Mouse (Mus musculus) gastrocnemius, postnatal 14 days (tissue): ENCODE measurements around the gene Snapc5. TPM values are rescaled to one million over a fixed set of nuclear protein-coding genes. Genes with fewer than 3 reads are reported as not detected.
"Not testable (repeated sequence)": the region's sequence is repeated elsewhere in the genome, so short reads cannot be mapped to it uniquely, and the experiment has no call there.

ENCODE experiments used
- DNase-seq: peaks from one replicate; pipeline ENCODE4 v3.0.0; 2021; ENCODE audit warnings: mixed read lengths
- intact Hi-C: fragments of 180-260 bp; cut with DNase I; formaldehyde crosslinking; loops from one replicate; pipeline ENCODE4 v1.15.1; 2025; ENCODE audit warnings: low total_unique reads
- long read RNA-seq, 2 experiments: library from polyadenylated mRNA; stranded (forward); transcript quantifications; one replicate each; pipeline ENCODE4 v2.0.0; 2021
- total RNA-seq, 2 experiments: library from RNA; stranded (reverse); gene quantifications; 2 replicates each; pipeline ENCODE4 v1.2.3; 2021

Gene Snapc5
- 10 to 100 TPM; 15.6 to 16.4 TPM for total RNA-seq
- long read RNA-seq, experiment 1, transcript Snapc5-201 (3 exons, 1,228 nt) = major isoform, 19 of 19 reads
- long read RNA-seq, experiment 1, partial matches to known transcripts = 0 of 19 reads
- long read RNA-seq, experiment 1, other reads (novel, unspliced or antisense) = 0 of 19 reads
- long read RNA-seq, experiment 2, transcript Snapc5-201 (3 exons, 1,228 nt) = major isoform, 15 of 20 reads
- long read RNA-seq, experiment 2, partial matches to known transcripts = 0 of 20 reads
- long read RNA-seq, experiment 2, other reads (novel, unspliced or antisense) = 5 of 20 reads

DNA sequence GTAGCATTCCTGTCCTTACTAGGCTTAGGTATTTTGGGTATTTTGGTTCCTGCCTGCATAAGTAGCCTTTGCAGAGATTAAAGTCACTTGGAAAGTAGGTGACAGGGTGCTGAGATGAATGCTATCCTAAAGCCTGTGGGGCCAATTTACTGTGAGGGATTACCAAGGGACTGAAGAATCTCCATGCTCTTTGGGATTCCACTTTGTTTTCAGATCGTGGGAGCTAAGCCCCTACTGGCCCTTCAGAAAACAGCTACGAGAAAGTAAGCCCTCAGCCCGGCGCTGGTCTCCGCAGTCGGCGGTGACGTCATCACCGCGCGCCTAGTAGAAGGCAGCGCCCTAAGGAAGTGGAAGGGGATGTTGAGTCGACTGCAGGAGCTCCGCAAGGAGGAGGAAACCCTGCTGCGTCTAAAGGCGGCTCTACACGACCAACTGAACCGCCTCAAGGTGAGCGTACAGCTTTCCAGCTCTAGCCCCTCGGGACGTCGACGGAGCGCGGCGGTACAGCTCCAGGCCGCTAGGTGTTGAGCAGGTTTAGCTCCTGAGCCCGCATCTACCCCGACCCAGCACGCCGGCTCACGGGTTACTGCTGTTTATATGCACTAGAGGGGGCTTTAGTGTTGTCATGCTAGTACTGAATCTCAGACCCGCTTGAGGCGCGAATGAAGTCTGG, at the start of gene Snapc5:
Gene Snapc5, plus strand, starts transcription at position 301 of the 673 bp plus-strand sequence.
- peak; percentile 90 for DNase-seq
- intact Hi-C loops = loop anchor here (5.0 kb wide), 1 partner anchor 93 kb away; no protein-coding TSS in a partner anchor

GRCm38 (mm10) chr9:64131623-64132022, 47.5 kb upstream of the Snapc5 start:
- intact Hi-C loops = no loop called here
- DNase-seq = no peak

DNA sequence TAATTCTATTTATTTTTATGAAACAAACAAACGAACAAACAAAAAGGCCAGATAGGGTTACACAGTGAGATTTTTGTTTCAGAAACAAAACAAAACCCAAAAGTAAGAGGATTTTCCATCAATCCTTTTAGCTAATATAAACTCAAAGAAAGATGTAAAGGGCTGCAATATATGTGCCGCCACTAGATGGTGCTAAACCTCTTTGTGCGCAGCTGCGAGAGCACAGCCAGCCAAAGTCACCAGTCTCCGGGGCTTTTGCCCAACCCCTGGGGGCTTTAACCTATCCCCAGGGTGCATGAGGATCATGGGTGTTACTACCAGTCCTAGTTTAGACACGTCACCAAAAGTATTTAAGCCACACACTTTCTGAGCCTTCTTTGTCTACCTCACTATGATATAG, 40.2 kb upstream of the Snapc5 start:
- intact Hi-C loops = loop anchor here (5.0 kb wide), 1 partner anchor 133 kb away; no protein-coding TSS in a partner anchor
- peak; percentile 28 for DNase-seq

- DNase-seq = no peak
- intact Hi-C loops = loop anchor here (5.0 kb wide), 1 partner anchor 132 kb away; no protein-coding TSS in a partner anchor
Observed at GRCm38 (mm10) chr9:64139879-64140278, 39.2 kb upstream of the Snapc5 start.

- intact Hi-C loops = no loop called here
- DNase-seq = no peak
Observed at GRCm38 (mm10) chr9:64156641-64157040, 22.4 kb upstream of the Snapc5 start.

GRCm38 (mm10) chr9:64160471-64160870, 18.6 kb upstream of the Snapc5 start:
- DNase-seq = no peak
- intact Hi-C loops = no loop called here

DNA sequence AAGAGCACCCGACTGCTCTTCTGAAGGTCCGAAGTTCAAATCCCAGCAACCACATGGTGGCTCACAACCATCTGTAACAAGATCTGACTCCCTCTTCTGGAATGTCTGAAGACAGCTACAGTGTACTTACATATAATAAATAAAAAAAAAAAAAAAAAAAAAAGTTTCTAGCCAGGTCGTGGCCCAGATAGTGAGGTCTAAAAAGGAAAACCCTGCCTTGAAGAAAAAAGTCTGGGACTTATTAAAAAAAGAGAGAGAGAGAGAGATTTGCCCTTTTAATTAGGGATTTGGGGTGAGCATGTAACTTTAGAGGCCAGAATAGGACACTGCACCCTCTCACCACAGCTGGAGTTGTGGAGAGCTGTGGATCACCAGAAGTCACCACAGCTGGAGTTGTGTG, 9.1 kb upstream of the Snapc5 start:
- intact Hi-C loops, DNase-seq: not testable (repeated sequence)

DNA sequence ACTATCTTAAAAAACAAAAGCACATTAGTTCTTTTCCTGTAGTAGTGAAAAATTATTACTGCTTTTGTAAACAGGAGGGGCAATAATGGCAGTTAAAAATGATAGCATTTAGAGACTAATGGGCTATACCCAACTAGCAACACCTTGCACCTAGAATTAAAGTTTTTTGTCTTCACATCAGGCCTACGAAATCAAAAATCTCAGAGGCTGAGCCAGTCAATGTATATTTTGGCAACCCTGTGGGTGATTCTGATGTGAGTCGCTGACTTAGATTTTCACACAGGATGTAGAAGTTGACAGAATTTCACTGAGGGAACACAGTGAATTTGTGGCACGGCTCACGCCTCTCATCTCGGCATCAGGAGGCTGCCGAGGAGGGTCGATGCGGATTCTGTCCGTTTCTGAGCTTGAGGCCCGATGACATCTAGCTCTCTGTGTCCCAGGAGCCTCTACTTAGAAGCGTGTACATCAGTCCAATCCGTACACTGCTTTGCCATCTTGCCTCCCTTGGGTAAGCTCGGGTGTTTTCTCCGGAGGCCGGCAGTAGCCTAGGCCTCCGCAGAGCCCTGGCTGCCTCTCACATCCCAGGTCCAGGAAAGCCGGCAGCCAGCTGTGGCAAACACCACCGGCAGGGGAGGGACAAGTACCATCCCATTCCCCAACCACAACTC, 6.8 kb upstream of the Snapc5 start:
- intact Hi-C loops = no loop called here

GRCm38 (mm10) chr9:64172816-64173665, 6.0 kb upstream of the Snapc5 start, which contains the start of the genes Zwilch and Rpl4:
TSS of gene Zwilch (minus strand) at chr9:64173104.
TSS of gene Rpl4 (plus strand) at chr9:64173375.
- DNase-seq = peak; percentile 77
- intact Hi-C loops = no loop called here

More for the DNA sequence above, 6.8 kb upstream of the Snapc5 start:
- no peak for DNase-seq

DNA sequence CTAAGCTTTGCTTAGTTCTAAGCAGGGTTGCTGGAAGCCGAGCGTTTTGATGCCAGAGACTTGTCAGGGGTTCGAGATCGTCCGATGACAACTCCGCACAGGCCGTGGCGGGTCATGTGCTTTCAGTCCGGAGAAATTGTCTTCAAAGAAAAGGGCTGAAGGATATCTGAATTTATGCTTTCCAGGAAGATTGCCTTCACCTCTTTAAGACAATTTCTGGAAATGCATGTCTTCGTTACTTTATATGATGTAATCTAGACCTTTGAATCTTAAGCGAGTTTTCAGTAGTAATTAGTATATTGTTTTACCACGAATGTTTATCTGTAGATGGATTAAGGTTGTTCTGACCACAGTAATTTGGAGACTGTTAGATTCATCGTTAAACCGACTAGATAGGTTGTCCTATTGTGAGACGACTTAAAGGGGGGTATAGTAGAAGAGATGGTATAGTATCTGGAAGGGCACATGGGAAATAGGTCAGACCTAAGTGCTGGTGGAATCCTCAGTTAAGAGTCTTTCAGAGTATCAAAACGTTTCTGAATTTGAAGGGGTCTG, 5.3 kb upstream of the Snapc5 start:
- intact Hi-C loops = no loop called here
- DNase-seq = no peak

DNA sequence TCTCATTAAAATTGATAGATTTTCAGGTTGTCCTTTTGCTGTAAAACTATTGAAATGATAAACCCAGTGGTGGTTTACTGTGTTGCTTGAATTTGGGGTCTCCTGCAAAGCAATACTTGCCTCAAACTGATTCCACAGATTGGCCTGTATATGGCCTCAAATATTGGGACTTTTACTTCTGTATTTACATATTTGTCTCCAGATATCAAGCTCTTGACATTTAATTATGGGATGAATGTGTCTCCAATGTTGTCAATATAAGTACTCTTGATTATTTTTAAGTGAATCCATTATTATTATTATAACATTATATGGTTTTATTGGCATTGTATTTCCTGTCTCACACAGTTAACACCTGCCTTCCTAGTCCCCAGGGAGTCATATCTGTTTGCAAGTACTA, 4.7 kb upstream of the Snapc5 start:
- intact Hi-C loops = no loop called here
- no peak for DNase-seq

DNA sequence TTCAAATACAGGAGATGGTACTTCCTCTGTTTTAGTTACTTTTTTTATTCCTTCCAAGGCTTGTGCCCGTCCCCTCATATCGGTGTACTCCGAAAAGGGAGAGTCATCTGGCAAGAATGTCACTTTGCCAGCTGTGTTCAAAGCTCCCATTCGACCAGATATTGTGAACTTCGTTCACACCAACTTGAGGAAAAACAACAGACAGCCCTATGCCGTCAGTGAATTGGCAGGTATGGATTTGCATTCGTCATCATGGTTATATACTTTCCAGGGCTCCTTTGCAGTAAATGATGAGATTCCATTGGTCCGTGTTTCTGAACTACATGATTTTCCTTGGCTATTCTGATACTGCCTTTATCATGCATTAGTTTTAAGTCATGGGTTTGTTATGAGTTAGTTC, 4.3 kb upstream of the Snapc5 start:
- intact Hi-C loops = loop anchor here (5.0 kb wide), 1 partner anchor 98 kb away; no protein-coding TSS in a partner anchor
- DNase-seq = no peak

GRCm38 (mm10) chr9:64175378-64175777, 3.7 kb upstream of the Snapc5 start:
- intact Hi-C loops = loop anchor here (5.0 kb wide), 1 partner anchor 97 kb away; no protein-coding TSS in a partner anchor
- no peak for DNase-seq

- no peak for DNase-seq
- intact Hi-C loops = loop anchor here (5.0 kb wide), 1 partner anchor 94 kb away; no protein-coding TSS in a partner anchor
Observed at GRCm38 (mm10) chr9:64178610-64178973, 482 bp upstream of the Snapc5 start.

DNA sequence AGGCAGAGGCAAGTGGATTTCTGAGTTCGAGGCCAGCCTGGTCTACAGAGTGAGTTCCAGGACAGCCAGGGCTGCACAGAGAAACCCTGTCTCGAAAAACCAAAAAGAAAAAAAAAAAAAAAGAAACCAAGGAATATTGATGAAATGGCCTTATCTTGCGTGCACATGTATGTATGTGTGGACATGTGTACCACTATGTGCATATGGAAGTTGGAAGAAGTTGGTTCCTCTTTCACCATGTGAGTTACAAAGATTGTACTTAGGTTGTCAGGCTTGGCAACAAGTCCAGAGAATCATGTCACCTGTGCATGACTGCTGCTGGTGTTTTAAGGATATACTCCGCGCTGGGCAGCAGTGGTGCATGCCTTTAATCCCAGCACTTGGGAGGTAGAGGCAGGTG, 4.2 kb downstream of the Snapc5 start:
- DNase-seq = not testable (repeated sequence)
- intact Hi-C loops = loop anchor here (5.0 kb wide), 1 partner anchor 74 kb away; no protein-coding TSS in a partner anchor

DNA sequence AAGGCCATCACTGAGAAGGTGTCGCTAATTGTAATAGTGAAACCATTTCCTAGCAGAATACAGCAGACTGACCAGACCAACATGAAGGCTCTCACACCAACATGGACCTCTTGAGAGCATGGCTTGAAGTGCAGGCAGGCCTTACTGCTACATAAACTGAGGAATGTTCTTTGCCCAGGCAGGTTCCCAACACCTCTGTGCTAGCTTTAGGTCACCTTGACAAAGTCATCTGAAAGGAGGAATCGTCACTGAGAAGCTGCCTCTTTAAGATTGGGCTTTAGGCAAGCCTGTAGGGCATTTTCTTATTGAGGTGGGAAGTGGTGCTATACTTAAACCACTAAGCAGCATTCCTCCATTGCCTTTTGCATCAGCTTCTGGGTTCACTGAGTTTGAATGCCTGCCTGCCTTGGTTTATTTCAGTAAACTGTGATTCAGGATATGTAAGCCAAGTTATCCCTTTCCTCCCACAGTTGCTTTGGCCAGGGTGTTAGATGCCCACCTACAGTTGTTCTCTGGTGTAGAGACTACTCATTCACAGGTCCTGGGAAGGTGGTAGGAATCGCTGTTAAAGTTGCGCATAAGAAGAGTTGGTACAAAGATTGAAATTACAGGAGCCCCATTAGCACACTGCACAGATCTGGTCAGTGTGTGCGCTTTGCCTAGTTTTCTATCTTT, 5.2 kb downstream of the Snapc5 start:
- intact Hi-C loops = loop anchor here (5.0 kb wide), 1 partner anchor 73 kb away; no protein-coding TSS in a partner anchor
- DNase-seq = no peak

- intact Hi-C loops = no loop called here
- no peak for DNase-seq
Observed at GRCm38 (mm10) chr9:64193879-64194278, 14.8 kb downstream of the Snapc5 start.

- no peak for DNase-seq
- intact Hi-C loops = no loop called here
Observed at GRCm38 (mm10) chr9:64195554-64195953, 16.5 kb downstream of the Snapc5 start.
